Mouse (Mus musculus) heart, embryonic 11.5 days (tissue): ENCODE measurements around the gene Kcnj9. TPM values are rescaled to one million over a fixed set of nuclear protein-coding genes. Genes with fewer than 3 reads are reported as not detected.

Experiments
- ATAC-seq: fragments of 200-750 bp; cut with Nextera tagmentation; replicated peaks from 2 replicates; pipeline ENCODE4 v1.8.0; 2017; ENCODE audit warnings: moderate library complexity; ENCODE audit not compliant: insufficient number of reproducible peaks, low FRiP score, low TSS enrichment
- H3K27ac ChIP-seq: fragments of 300-500 bp; sonication (generic); 2 replicates; pipeline ENCODE4 v1.5.1; 2014; ENCODE audit warnings: mild to moderate bottlenecking, low read depth, low read length
- H3K27me3 ChIP-seq: fragments of 300-500 bp; sonication (generic); 2 replicates; pipeline ENCODE4 v1.6.1; 2014; ENCODE audit warnings: mild to moderate bottlenecking, low read length, mixed read lengths; ENCODE audit not compliant: control insufficient read depth, insufficient read depth
- H3K36me3 ChIP-seq: fragments of 300-500 bp; sonication (generic); 2 replicates; pipeline ENCODE4 v1.6.1; 2014; ENCODE audit warnings: mild to moderate bottlenecking, low read length, moderate library complexity, mixed read lengths; ENCODE audit not compliant: control insufficient read depth, insufficient read depth
- H3K4me1 ChIP-seq: fragments of 300-500 bp; sonication (generic); 2 replicates; pipeline ENCODE4 v1.6.1; 2014; ENCODE audit warnings: low read length; ENCODE audit not compliant: control insufficient read depth, insufficient read depth
- H3K4me2 ChIP-seq: fragments of 300-500 bp; sonication (generic); 2 replicates; pipeline ENCODE4 v1.6.1; 2014; ENCODE audit warnings: mild to moderate bottlenecking, moderate library complexity
- H3K4me3 ChIP-seq: fragments of 300-500 bp; sonication (generic); 2 replicates; pipeline ENCODE4 v1.5.1; 2014; ENCODE audit warnings: low read depth, low read length
- H3K9ac ChIP-seq: fragments of 300-500 bp; sonication (generic); 2 replicates; pipeline ENCODE4 v1.6.1; 2014; ENCODE audit warnings: mild to moderate bottlenecking, low read depth, low read length, moderate library complexity
- H3K9me3 ChIP-seq: fragments of 300-500 bp; sonication (generic); replicated peaks from 2 replicates; pipeline ENCODE4 v1.6.1; 2016; ENCODE audit warnings: low read length; ENCODE audit not compliant: control insufficient read depth
- WGBS: fragments of 180-500 bp; shearing (Covaris S2); extraction: QIAGEN DNeasy Blood & Tissue Kit; methylation state at CpG from one replicate; pipeline ENCODE4 v1.1.7; 2014; ENCODE audit not compliant: insufficient replicate concordance; 5-methylcytosine and 5-hydroxymethylcytosine counted together
- polyA plus RNA-seq: library from polyadenylated mRNA; unstranded; fragments of >200 nt; fragmentation: Nextera tagmentation; extraction: Ambion mirVana; gene quantifications from 2 replicates; pipeline ENCODE4 v1.2.1, GENCODE M21; 2014

Gene Kcnj9
- polyA plus RNA-seq, 1 experiment from 2014 or later, result 0.59 TPM

- H3K9me3 ChIP-seq, result 0 out of 2 replicates have a peak, but pooled peaks cover 2% of the 10 kb centered on the region
- H3K36me3 ChIP-seq, result no peaks in the 10 kb centered on the region
- no peak overlapping the region for H3K27ac ChIP-seq
- H3K4me1 ChIP-seq, result peaks cover 4% of the 10 kb centered on the region
- no peak for ATAC-seq
- H3K9ac ChIP-seq, result 0 out of 2 replicates have a peak overlapping the region, but pooled peaks have one; percentile 16
- peaks cover 49% of the 10 kb centered on the region for H3K27me3 ChIP-seq
- no peak overlapping the region for H3K4me3 ChIP-seq
- no peak overlapping the region for H3K4me2 ChIP-seq
- WGBS, result 43% methylated on average over 13 of the region's 13 CpGs
These were observed 6.4 kb downstream of the Kcnj9 start for GRCm38 (mm10) chr1:172322725-172323124.

- no peak for ATAC-seq
- WGBS, result 66% methylated on average over 5 of the region's 5 CpGs
- peaks cover 27% of the 10 kb centered on the region for H3K27me3 ChIP-seq
These were observed 9.2 kb downstream of the Kcnj9 start for GRCm38 (mm10) chr1:172319921-172320411.

DNA sequence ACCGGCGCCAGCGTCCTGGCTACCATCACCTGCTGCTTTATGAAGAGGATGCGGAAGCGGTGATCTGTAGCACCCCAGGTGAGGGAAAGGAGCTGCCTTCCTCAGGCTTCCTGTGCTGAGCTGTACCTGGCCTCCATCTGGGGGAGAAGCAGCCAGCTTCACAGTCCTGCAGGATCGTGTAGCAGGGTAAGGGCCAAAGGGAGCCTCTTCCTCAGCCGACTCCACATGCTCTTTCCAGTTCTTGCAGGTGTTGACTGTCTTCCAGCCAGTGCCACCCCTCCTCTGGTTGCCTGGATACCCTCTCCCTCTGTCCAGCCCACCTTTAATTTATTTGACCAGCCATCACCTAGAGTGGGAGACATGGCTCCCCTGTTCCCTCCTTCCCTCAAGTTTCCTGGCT lies 9.8 kb downstream of the Kcnj9 start:
- ATAC-seq, result no peak
- no peaks in the 10 kb centered on the region for H3K36me3 ChIP-seq
- no peak overlapping the region for H3K9ac ChIP-seq
- no peak overlapping the region for H3K4me3 ChIP-seq
- H3K27ac ChIP-seq, result no peak overlapping the region
- H3K27me3 ChIP-seq, result peaks cover 24% of the 10 kb centered on the region
- 80% methylated on average over 7 of the region's 7 CpGs for WGBS
- peaks cover 2% of the 10 kb centered on the region; the same call in 1 of the 2 replicates for H3K4me1 ChIP-seq
- H3K4me2 ChIP-seq, result no peak overlapping the region
- no peaks in the 10 kb centered on the region for H3K9me3 ChIP-seq

More at GRCm38 (mm10) chr1:172319921-172320411, 9.2 kb downstream of the Kcnj9 start:
- no peak overlapping the region for H3K4me2 ChIP-seq
- H3K4me1 ChIP-seq, result peaks cover 2% of the 10 kb centered on the region; the same call in 1 of the 2 replicates
- H3K36me3 ChIP-seq, result no peaks in the 10 kb centered on the region
- H3K27ac ChIP-seq, result no peak overlapping the region
- no peak overlapping the region for H3K4me3 ChIP-seq
- H3K9ac ChIP-seq, result no peak overlapping the region
- H3K9me3 ChIP-seq, result no peaks in the 10 kb centered on the region

GRCm38 (mm10) chr1:172318424-172319035 lies 10.6 kb downstream of the Kcnj9 start:
- Histone ChIP-seq H3K36me3 (no peaks in the 10 kb centered on the region), H3K4me1 (peaks cover 2% of the 10 kb centered on the region; the same call in 1 of the 2 replicates), H3K9ac (no peak overlapping the region), H3K4me2 (no peak overlapping the region), H3K4me3 (no peak overlapping the region), H3K27ac (no peak overlapping the region), H3K27me3 (peaks cover 24% of the 10 kb centered on the region), H3K9me3 (no peaks in the 10 kb centered on the region)
- no peak for ATAC-seq
- 76% methylated on average over 19 of the region's 19 CpGs for WGBS

- Histone ChIP-seq H3K4me1 (peaks cover 2% of the 10 kb centered on the region; the same call in 1 of the 2 replicates), H3K36me3 (no peaks in the 10 kb centered on the region), H3K9me3 (no peaks in the 10 kb centered on the region), H3K27me3 (peaks cover 24% of the 10 kb centered on the region), H3K4me3 (no peak overlapping the region), H3K4me2 (peak overlapping the region; percentile 38; the same call in 1 of the 2 replicates), H3K27ac (no peak overlapping the region), H3K9ac (no peak overlapping the region)
- WGBS, result 54% methylated on average over 15 of the region's 15 CpGs
- ATAC-seq, result no peak
These were observed 11.2 kb downstream of the Kcnj9 start for GRCm38 (mm10) chr1:172317946-172318345.

DNA sequence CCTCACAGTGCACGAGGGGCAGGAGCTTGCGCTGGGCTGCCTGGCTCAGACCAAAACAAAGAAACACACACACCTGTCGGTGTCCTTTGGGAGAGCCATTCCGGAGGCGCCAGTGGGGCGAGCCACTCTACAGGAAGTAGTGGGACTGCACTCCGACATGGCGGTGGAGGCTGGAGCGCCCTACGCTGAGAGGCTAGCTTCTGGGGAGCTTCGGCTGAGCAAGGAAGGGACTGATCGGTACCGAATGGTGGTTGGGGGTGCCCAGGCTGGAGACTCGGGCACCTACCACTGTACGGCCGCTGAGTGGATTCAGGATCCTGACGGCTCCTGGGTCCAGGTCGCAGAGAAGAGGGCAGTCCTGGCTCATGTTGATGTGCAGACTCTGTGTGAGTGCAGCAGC lies 11.7 kb downstream of the Kcnj9 start:
- peak overlapping the region; percentile 38 for H3K4me2 ChIP-seq
- 46% methylated on average over 18 of the region's 18 CpGs for WGBS

GRCm38 (mm10) chr1:172314911-172315310 lies 14.2 kb downstream of the Kcnj9 start:
- 80% methylated on average over 3 of the region's 3 CpGs for WGBS
- Histone ChIP-seq H3K4me3 (no peak overlapping the region), H3K4me1 (peaks cover 7% of the 10 kb centered on the region; the same call in 1 of the 2 replicates), H3K9ac (no peak overlapping the region), H3K27ac (no peak overlapping the region), H3K9me3 (no peaks in the 10 kb centered on the region), H3K4me2 (no peak overlapping the region), H3K36me3 (no peaks in the 10 kb centered on the region), H3K27me3 (peaks cover 14% of the 10 kb centered on the region)
- no peak for ATAC-seq

More for the DNA sequence above, 11.7 kb downstream of the Kcnj9 start:
- Histone ChIP-seq H3K27ac (no peak overlapping the region), H3K4me3 (no peak overlapping the region), H3K4me1 (peaks cover 2% of the 10 kb centered on the region; the same call in 1 of the 2 replicates), H3K9me3 (no peaks in the 10 kb centered on the region), H3K36me3 (no peaks in the 10 kb centered on the region), H3K27me3 (peaks cover 20% of the 10 kb centered on the region), H3K9ac (no peak overlapping the region)
- no peak for ATAC-seq

- peaks cover 11% of the 10 kb centered on the region; the same call in 1 of the 2 replicates for H3K4me1 ChIP-seq
- H3K27me3 ChIP-seq, result peaks cover 14% of the 10 kb centered on the region
- no peak overlapping the region for H3K4me3 ChIP-seq
- no peak overlapping the region for H3K27ac ChIP-seq
- no peaks in the 10 kb centered on the region for H3K9me3 ChIP-seq
- no peaks in the 10 kb centered on the region for H3K36me3 ChIP-seq
- no peak for ATAC-seq
- WGBS, result 78% methylated on average over 10 of the region's 10 CpGs
- no peak overlapping the region for H3K4me2 ChIP-seq
- H3K9ac ChIP-seq, result no peak overlapping the region
These were observed 15.3 kb downstream of the Kcnj9 start for GRCm38 (mm10) chr1:172313613-172314411.
